Mouse (Mus musculus) midbrain, embryonic 14.5 days (tissue): ENCODE measurements around the gene Spg7. TPM values are rescaled to one million over a fixed set of nuclear protein-coding genes. Genes with fewer than 3 reads are reported as not detected.

Experiments used
- ATAC-seq: fragments of 200-750 bp; cut with Nextera tagmentation; 2 replicates; pipeline ENCODE4 v1.8.0; 2017; ENCODE audit warnings: moderate number of reproducible peaks, moderate library complexity; ENCODE audit not compliant: low FRiP score, low TSS enrichment
- DNase-seq: peaks from one replicate; pipeline ENCODE4 v3.0.0-alpha.2; 2015
- H3K27ac ChIP-seq: fragments of 300-500 bp; sonication (generic); replicated peaks from 2 replicates; pipeline ENCODE4 v1.5.1; 2014; ENCODE audit warnings: mild to moderate bottlenecking, low read depth, low read length, moderate library complexity
- H3K27me3 ChIP-seq: fragments of 300-500 bp; sonication (generic); 2 replicates; pipeline ENCODE4 v1.6.1; 2014; ENCODE audit warnings: low read length, control low read depth, mixed read lengths; ENCODE audit not compliant: control insufficient read depth, insufficient read depth
- H3K36me3 ChIP-seq: fragments of 300-500 bp; sonication (generic); 2 replicates; pipeline ENCODE4 v1.6.1; 2014; ENCODE audit warnings: low read length, control low read depth; ENCODE audit not compliant: control insufficient read depth, insufficient read depth
- H3K4me1 ChIP-seq: fragments of 300-500 bp; sonication (generic); 2 replicates; pipeline ENCODE4 v1.6.1; 2014; ENCODE audit warnings: mild to moderate bottlenecking, antibody characterized with exemption, low read length, control low read depth; ENCODE audit not compliant: control insufficient read depth, insufficient read depth
- H3K4me2 ChIP-seq: fragments of 300-500 bp; sonication (generic); 2 replicates; pipeline ENCODE4 v1.6.1; 2014; ENCODE audit warnings: mild to moderate bottlenecking, low read length, moderate library complexity
- H3K4me3 ChIP-seq: fragments of 300-500 bp; sonication (generic); replicated peaks from 2 replicates; pipeline ENCODE4 v1.5.1; 2014; ENCODE audit warnings: low read depth, low read length
- H3K9ac ChIP-seq: fragments of 300-500 bp; sonication (generic); replicated peaks from 2 replicates; pipeline ENCODE4 v1.6.1; 2014; ENCODE audit warnings: mild to moderate bottlenecking, low read length, moderate library complexity
- H3K9me3 ChIP-seq: fragments of 300-500 bp; sonication (generic); 2 replicates; pipeline ENCODE4 v1.6.1; 2016; ENCODE audit warnings: low read length, control low read depth, mixed read lengths; ENCODE audit not compliant: control insufficient read depth
- WGBS: fragments of 180-500 bp; shearing (Covaris S2); extraction: QIAGEN DNeasy Blood & Tissue Kit; methylation state at CpG from one replicate; pipeline ENCODE4 v1.1.7; 2014; 5-methylcytosine and 5-hydroxymethylcytosine counted together
- polyA plus RNA-seq: library from polyadenylated mRNA; unstranded; fragments of >200 nt; fragmentation: Nextera tagmentation; extraction: Ambion mirVana; gene quantifications from 2 replicates; pipeline ENCODE4 v1.2.1, GENCODE M21; 2014

Gene Spg7
- polyA plus RNA-seq, 1 experiment from 2014 or later: 42.0 TPM

- H3K4me2 ChIP-seq: peak overlapping the region; percentile 75
- peaks cover 20% of the 10 kb centered on the region for H3K4me1 ChIP-seq
- peaks cover 3% of the 10 kb centered on the region for H3K36me3 ChIP-seq
- ATAC-seq (peak; percentile 94), DNase-seq (peak; percentile 100)
- no peaks in the 10 kb centered on the region for H3K9me3 ChIP-seq
- WGBS: under 1% methylated on average over 84 of the region's 84 CpGs
- peak overlapping the region; percentile 90 for H3K27ac ChIP-seq
- no peaks in the 10 kb centered on the region for H3K27me3 ChIP-seq
- peak overlapping the region; percentile 91 for H3K4me3 ChIP-seq
- peak overlapping the region; percentile 87 for H3K9ac ChIP-seq
Observed at GRCm38 (mm10) chr8:123065214-123066100, 2.7 kb downstream of the Spg7 start.

DNA sequence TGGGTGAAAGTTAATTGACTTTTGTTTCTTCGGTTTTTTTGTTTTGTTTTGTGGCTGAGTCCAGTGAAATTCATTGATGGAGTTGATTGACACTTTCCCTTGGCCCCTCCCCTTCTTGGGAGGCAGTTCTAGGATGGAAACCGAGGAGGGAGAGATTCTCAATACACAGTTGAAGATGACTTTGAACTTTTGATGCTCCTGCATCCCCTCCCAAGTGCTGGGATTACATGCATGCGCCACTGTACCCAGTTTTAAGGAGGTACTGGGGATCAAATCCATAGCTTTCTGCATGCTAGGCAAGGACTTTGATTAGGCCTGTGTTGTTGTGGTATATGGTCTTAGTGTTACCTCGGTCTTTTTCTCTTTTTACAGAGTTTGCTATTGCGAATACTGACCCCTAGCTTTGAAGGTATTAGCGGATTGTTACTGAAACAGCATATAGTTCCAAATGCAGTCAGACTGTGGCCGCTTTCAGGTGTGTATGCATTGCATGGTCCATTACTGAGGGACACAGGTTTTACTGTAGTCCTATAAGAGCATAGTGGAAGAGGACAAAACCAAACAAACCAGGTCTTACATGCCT is 3.5 kb downstream of the Spg7 start:
- H3K27ac ChIP-seq: peak overlapping the region; percentile 90; the same call in 1 of the 2 replicates
- peak overlapping the region; percentile 75 for H3K4me2 ChIP-seq
- peaks cover 20% of the 10 kb centered on the region for H3K4me1 ChIP-seq
- 37% methylated on average over 7 of the region's 7 CpGs for WGBS
- peaks cover 7% of the 10 kb centered on the region for H3K36me3 ChIP-seq
- H3K4me3 ChIP-seq: peak overlapping the region; percentile 91
- DNase-seq (peak; percentile 21), ATAC-seq (no peak)
- H3K27me3 ChIP-seq: no peaks in the 10 kb centered on the region
- no peaks in the 10 kb centered on the region for H3K9me3 ChIP-seq
- peak overlapping the region; percentile 87 for H3K9ac ChIP-seq

- H3K36me3 ChIP-seq: peaks cover 53% of the 10 kb centered on the region
- peak; percentile 18 for DNase-seq
Observed at GRCm38 (mm10) chr8:123071176-123071575, 8.4 kb downstream of the Spg7 start.

GRCm38 (mm10) chr8:123077213-123077612 is 14.5 kb downstream of the Spg7 start:
- DNase-seq (no peak), ATAC-seq (no peak)
- H3K27me3 ChIP-seq: no peaks in the 10 kb centered on the region
- H3K9ac ChIP-seq: no peak overlapping the region
- no peak overlapping the region for H3K27ac ChIP-seq
- WGBS: 95% methylated on average over 6 of the region's 6 CpGs
- H3K36me3 ChIP-seq: peaks cover 95% of the 10 kb centered on the region
- no peak overlapping the region for H3K4me2 ChIP-seq
- no peaks in the 10 kb centered on the region for H3K9me3 ChIP-seq
- H3K4me1 ChIP-seq: no peaks in the 10 kb centered on the region
- H3K4me3 ChIP-seq: no peak overlapping the region

More at GRCm38 (mm10) chr8:123071176-123071575, 8.4 kb downstream of the Spg7 start:
- no peak for ATAC-seq
- H3K9ac ChIP-seq: no peak overlapping the region
- WGBS: 78% methylated on average over 4 of the region's 4 CpGs
- H3K4me2 ChIP-seq: no peak overlapping the region
- no peaks in the 10 kb centered on the region for H3K9me3 ChIP-seq
- no peak overlapping the region for H3K27ac ChIP-seq
- H3K4me3 ChIP-seq: no peak overlapping the region
- no peaks in the 10 kb centered on the region for H3K27me3 ChIP-seq
- peaks cover 8% of the 10 kb centered on the region for H3K4me1 ChIP-seq

DNA sequence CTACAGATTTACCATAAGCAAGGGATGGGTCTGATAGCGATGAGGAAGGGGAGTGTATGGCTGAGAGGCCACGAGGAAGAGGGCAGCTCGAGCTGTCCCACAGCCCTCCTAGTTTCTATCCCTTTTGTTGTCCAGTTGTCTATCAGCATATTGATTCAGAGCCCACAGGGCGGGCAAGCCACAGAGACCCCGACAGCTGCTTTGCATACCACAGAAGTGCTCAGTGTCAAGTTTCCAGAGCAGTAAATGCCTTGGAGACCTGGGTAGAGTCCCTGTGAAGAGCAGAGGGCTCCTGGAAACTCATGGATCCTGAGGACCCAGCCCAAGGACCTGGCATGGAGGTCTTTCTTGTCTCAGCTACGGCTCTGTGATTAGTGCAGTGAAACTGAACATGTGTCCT is 20.3 kb downstream of the Spg7 start:
- Histone ChIP-seq H3K4me1 (no peaks in the 10 kb centered on the region), H3K27ac (no peak overlapping the region), H3K4me3 (no peak overlapping the region), H3K27me3 (no peaks in the 10 kb centered on the region), H3K9me3 (no peaks in the 10 kb centered on the region), H3K36me3 (peaks cover 95% of the 10 kb centered on the region), H3K9ac (no peak overlapping the region), H3K4me2 (no peak overlapping the region)
- DNase-seq: no peak
- no peak for ATAC-seq
- WGBS: 81% methylated on average over 6 of the region's 6 CpGs

DNA sequence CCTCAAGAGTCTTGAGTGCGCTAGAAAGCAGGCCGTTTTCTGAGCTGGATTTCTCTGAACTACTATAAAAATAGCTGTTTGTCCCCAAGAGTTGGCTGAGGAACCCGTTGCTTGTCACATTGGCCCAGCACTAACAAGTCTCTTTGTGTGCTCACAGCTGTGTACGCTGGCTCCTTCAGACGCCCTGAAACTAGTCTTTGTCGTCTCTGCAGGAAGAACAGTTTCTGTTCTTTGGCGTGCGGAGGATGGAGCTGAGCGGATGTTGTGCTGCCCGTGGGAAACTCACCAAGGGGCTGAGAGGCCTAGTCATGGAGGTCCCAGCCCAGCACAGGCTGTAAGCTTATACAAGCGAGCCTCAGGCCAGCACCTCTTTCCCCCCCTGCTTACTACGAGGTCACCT is 20.9 kb downstream of the Spg7 start:
- Histone ChIP-seq H3K4me2 (no peak overlapping the region), H3K27me3 (no peaks in the 10 kb centered on the region), H3K4me3 (no peak overlapping the region), H3K9me3 (no peaks in the 10 kb centered on the region), H3K36me3 (peaks cover 95% of the 10 kb centered on the region), H3K27ac (no peak overlapping the region), H3K9ac (no peak overlapping the region), H3K4me1 (no peaks in the 10 kb centered on the region)
- ATAC-seq (no peak), DNase-seq (no peak)
- WGBS: 93% methylated on average over 12 of the region's 12 CpGs

DNA sequence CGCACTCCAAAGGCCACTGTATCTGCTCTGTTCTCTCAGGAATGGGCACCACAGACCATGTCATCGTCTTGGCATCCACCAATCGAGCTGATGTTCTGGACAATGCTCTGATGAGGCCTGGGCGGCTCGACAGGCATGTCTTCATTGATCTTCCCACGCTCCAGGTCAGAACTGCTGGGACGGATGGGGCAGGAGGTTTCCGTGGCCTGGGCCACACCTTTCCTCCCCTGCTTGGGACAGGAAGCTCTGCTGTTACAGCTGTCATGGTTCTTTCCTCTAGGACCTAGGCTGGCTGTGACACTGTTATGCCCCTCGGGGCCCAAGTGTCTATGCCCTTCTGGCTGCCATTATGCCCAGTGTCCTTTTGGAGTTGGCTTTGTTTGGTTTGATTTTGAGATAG is 24.5 kb downstream of the Spg7 start:
- H3K9me3 ChIP-seq: no peaks in the 10 kb centered on the region
- H3K27ac ChIP-seq: no peak overlapping the region
- DNase-seq (no peak), ATAC-seq (no peak)
- no peak overlapping the region for H3K4me2 ChIP-seq
- no peaks in the 10 kb centered on the region for H3K27me3 ChIP-seq
- WGBS: 88% methylated on average over 9 of the region's 9 CpGs
- no peak overlapping the region for H3K4me3 ChIP-seq
- H3K9ac ChIP-seq: no peak overlapping the region
- H3K36me3 ChIP-seq: peaks cover 97% of the 10 kb centered on the region
- no peaks in the 10 kb centered on the region for H3K4me1 ChIP-seq

DNA sequence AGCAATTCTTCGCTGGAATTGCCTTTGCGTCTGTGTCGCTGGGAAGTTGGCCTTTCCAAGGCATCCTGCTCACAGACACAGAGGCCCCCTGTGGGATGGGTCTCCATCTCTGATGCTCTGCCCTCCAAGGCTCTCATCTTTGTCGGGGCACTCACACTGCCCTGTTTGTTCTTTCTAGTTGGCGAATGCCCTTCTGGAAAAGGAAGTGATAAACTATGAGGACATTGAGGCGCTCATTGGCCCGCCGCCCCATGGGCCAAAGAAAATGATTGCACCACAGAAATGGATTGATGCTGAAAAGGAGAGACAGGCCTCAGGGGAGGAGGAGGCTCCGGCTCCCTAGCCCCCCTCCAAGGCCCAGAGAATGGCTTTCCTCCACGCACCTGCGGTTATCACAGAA is 34.5 kb downstream of the Spg7 start:
- no peak for DNase-seq
- no peak overlapping the region for H3K9ac ChIP-seq
- WGBS: 94% methylated on average over 11 of the region's 11 CpGs
- H3K36me3 ChIP-seq: peaks cover 48% of the 10 kb centered on the region
- H3K27me3 ChIP-seq: no peaks in the 10 kb centered on the region
- H3K9me3 ChIP-seq: no peaks in the 10 kb centered on the region
- no peaks in the 10 kb centered on the region for H3K4me1 ChIP-seq
- H3K4me2 ChIP-seq: no peak overlapping the region
- no peak overlapping the region for H3K4me3 ChIP-seq
- no peak overlapping the region for H3K27ac ChIP-seq
- ATAC-seq: no peak
